Mouse (Mus musculus): Measurements from ENCODE around the gene Bik. TPM values are rescaled to one million over a fixed set of nuclear protein-coding genes. Genes with fewer than 3 reads are reported as not detected.
"Not testable (repeated sequence)": the region's sequence is repeated elsewhere in the genome, so short reads cannot be mapped to it uniquely, and the experiment has no call there.

Gene Bik
- not detected for total RNA-seq (2021)
- long read RNA-seq, experiment 1 = 0 reads
- long read RNA-seq, experiment 2 = 0 reads

DNA sequence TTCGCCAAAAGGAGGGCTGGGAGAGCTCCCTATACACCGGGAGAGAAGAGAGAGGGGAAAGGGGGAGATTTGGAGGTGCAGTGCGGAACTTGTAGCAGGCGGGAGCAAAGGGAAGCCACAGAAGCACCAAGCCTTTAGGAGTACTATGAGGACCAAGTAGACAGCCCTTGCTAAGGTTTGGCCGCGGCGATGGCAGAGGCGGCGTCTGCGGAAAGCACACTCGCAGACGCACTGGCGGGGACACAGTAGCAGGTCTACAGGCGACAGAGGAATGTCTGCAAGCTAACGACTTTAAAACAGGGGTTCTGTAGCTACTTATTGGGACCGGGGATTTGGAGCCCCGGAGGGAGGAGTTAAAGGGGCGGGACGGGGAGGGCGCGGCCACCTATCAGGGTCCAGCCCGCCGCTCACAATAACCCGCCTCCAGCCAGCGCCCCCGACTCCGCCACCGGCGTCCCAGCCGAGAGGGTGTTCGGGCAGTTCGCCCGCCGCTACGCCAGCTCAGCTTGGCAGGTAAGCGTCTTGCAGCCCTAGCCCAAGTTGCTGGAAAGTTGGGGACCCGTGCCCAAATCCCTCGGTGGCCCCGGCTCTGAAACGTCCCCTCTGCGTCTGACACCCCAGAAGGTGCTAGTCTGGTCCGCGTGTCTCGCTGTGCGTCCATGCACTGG, at the start of gene Bik:
TSS of gene Bik (plus strand) at position 439 of the 668 bp plus-strand sequence.
- DNase-seq (ENCODE audit: low spot score in 2 of 2) = no peak

GRCm38 (mm10) chr15:83478096-83478495, 48.6 kb upstream of the Bik start:
- DNase-seq (ENCODE audit: low spot score in 2 of 2) = no peak

DNA sequence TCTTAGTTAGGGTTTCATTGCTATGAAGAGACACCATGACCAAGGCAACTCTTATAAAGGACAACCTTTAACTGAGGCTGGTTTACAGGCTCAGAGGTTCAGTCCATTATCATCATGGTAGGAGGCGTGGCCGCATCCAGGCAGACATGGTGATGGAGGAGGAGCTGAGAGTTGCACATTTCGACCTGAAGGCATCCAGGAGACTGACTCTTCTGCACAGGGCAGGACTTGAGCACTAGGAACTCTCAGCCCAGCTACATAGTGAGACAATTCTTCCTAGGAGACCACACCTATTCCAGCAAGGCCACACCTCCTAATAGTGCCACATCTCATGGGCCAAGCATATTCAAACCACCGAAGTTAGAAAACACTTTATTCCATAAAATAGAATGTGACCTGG, 46.8 kb upstream of the Bik start:
- no peak for DNase-seq (ENCODE audit: low spot score in 2 of 2)

DNA sequence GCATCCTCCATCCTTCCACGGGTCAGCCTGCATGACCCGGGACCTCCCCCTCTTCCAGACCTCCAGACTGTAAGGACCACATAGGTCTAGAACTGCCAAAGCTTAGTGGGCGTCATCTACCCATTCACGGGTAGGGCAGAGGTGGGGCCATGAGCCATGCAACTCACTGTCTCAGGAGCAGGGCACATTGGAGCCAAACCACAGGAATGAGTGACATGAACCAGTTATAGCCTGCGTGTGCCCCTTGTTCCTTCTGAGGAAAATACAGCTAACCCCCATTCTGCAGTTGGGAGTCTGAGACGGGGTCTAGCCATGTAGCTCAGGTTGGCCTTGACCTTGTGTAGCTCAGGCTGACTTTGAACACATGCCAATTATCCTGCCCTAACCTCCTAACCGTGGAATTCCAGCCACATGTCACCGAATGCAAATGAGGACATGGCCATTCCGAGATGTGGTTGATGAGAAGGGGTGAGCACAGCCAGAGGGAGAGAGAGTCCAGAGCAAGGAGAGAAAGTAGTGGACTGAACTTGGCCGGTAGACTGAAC, 45.4 kb upstream of the Bik start:
- DNase-seq (ENCODE audit: low spot score in 2 of 2) = no peak

DNA sequence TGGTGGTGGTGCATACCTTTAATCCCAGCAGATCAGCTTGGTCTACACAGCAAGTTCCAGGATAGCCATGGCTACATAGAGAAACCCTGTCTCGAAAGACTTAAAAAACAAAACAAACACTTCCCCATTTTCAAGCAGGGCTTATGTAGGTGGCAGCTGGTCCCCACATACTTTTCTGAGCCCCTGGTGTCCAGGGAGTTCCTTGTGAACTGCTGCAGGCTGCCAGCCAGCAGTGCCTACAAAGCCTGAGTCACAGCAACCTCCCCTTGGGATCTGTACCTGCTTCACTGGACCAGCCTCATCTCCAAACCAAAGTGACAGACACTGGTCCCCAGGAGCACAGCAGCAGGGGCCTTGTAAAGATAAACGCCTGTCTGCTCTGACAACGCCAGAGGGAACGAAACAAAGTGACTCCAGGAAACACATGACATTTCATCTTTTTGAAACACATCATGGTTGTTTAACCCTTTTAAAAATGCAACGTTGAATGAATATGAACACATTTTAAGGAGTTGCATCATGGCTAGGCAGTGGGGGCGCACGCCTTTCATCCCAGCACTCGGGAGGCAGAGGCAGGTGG, 43.9 kb upstream of the Bik start:
- no peak for DNase-seq (ENCODE audit: low spot score in 2 of 2)

GRCm38 (mm10) chr15:83483482-83483881, 43.2 kb upstream of the Bik start:
- DNase-seq (ENCODE audit: low spot score in 2 of 2) = no peak

DNA sequence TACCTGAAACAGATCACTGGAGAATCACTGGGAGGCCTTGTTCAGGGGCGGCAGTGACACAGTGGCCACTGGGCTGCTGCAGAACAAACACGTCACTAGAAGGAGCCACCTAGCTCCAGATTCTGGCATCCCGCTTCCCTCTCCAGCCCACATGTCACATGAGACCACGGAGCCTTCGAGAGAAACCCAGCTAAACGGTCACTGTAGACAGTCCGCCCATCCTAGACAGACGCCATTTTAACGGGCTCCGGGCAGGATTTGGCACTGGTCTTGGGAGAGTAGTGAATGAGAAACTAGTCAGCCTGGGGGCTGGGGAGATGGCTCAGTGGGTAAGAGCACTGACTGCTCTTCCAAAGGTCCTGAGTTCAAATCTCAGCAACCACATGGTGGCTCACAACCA, 42.4 kb upstream of the Bik start:
- no peak for DNase-seq (ENCODE audit: low spot score in 2 of 2)

DNA sequence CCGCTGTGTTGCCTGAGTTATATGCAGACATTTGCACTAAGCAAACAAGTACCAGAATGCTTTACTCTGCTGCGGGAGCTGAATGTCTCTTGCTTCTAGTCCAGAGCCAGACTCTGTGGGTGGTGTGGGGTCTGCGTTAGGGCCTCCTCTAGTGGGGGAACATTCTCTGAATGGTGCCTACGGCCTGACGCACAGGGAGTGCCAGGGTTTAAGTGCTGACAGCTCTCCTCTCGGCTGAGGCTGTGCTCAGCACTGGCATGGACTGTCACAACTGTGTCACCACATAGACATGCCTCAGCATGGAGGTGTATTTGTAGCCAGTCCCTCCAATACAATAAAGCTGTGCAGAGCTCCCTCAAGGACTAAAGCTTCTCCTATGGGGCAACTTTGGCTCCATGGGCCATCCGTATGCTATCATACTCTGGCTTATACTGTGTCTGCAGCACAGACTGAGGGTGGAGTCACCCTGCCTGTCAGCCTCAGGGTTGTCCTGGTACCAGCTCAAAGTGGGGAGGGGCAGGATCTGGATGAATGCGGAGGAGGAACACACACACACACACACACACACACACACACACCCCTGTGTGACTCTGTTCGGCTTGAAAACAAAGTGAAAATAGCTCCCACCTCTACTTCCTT, 39.1 kb upstream of the Bik start:
- DNase-seq (ENCODE audit: low spot score in 2 of 2) = peak in 1 of 2 experiments; percentile 44

DNA sequence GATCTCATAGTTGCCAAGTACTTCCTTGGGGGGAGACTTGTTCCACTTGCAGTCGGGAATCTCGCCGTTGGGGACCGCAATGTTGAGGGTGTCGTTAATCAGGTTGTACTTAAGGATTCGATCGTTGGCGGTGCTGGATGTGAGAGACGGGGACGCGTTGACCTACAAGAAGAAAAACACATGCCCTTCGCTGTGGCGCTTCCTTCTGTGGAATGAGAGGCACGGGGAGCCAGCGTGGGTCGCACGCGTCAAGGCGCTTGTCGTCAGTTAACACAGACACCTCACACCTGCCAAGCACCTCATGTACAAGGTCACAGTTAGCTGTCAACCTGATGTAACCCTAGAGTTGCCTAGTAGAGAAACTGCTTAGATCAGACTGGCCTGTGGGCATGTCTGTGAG, 37.2 kb upstream of the Bik start:
- DNase-seq (ENCODE audit: low spot score in 2 of 2) = no peak

GRCm38 (mm10) chr15:83491891-83492290, 34.8 kb upstream of the Bik start:
- no peak for DNase-seq (ENCODE audit: low spot score in 2 of 2)

GRCm38 (mm10) chr15:83493856-83494571, 32.6 kb upstream of the Bik start:
- no peak for DNase-seq (ENCODE audit: low spot score in 2 of 2)

DNA sequence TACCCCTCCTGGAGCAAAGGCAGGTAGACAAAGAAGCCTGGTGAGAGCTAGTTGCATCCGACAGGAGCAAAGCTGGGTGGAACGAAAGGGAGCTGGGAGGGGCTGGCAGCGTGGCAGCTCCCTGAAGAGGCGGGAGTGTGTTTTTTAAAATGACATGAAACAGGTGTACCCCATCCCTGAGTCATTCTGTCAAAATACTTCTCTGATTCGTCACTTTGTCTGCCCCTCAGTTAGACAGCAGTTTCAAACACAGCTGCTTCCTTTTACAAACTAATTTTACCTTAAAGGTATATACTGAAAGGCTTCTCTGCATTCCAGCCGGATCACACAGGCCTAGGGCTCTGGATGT, 32.1 kb upstream of the Bik start:
- no peak for DNase-seq (ENCODE audit: low spot score in 2 of 2)

DNA sequence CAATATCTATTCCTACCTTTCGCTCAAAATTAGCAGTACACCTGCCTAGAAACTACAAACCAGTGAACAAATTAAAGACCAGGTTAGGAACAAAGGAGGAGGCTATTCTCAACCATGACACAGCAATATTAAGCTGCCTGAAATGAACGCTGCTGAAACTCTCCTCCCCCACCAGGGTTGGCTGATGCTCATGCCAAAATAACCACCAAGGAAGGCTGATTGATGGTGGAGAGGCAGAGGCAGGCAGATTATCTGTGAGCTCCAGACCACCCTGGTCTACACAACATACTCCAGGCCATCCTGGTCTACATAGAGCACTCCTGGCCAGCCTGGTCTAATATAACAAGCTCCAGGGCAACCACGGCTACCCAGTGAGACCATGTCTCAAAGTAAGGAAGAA, 31.5 kb upstream of the Bik start:
- DNase-seq (ENCODE audit: low spot score in 2 of 2) = no peak

DNA sequence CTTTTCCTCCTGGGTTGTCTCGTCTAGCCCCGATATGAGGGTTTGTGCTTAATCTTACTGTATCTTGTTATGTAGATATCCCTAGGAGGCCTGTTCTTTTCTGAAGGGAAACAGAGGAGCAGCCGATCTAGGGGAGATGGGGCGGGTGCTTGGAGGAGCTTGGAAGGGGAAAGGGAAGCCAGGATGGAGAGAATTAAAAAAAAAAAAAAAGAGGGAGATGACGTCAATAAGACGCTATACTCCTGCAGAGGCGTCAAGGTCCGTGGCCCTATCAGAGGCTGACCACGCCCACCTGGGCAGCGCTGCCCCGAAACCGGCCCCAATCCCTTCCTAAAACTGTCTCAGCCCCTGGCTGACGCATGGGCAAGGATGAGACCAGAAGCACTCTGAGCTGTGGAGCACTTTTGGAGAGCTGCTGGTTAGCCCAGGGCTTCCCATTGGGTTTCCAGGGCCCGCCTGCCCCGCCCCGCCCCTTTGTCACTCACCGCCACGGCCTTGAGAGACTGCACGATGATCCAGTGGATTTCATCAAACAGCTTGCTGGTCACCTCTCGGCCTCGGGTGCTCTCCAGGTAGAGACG, 30.8 kb upstream of the Bik start:
- DNase-seq (ENCODE audit: low spot score in 2 of 2) = no peak

DNA sequence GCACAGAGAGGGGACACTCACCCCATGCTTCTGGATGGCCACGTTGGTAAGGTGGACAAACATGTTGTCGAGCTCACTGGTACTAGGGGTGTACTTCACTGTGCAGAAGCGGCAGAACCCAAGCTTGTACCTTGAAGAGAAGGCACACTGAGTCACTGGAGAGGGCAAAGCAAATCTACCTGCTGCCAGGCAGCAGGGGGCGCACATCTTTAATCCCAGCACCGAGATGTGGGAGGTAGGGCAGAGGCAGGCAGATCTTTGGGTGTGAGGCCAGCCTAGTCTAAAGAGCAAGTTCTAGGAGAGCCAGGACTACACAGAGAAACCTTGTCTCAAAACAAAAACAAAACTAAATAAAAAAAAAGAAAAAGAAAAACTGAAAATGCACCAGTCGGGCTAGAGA, 29.4 kb upstream of the Bik start:
- no peak for DNase-seq (ENCODE audit: low spot score in 2 of 2)

- DNase-seq (ENCODE audit: low spot score in 2 of 2) = no peak
Observed at GRCm38 (mm10) chr15:83499211-83499755, 27.4 kb upstream of the Bik start.

- peak in 1 of 2 experiments; percentile 31 for DNase-seq (ENCODE audit: low spot score in 2 of 2)
Observed at GRCm38 (mm10) chr15:83500352-83500751, 26.3 kb upstream of the Bik start.

DNA sequence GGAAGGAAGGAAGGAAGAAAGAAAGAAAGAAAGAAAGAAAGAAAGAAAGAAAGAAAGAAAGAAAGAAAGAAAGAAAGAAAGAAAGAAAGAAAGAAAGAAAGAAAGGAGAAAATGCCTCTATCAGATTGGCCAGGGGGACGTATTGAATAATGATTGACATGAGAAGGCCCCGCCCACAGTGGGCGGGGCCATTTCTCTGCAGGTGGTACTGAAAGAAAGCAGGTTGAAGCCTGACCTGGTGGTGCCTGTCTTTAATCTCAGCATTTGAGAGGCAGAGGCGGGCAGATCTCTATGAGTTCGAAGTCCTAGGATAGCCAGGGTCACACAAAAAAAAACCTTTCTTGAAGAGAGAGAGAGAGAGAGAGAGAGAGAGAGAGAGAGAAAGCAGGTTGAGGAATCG, 25.2 kb upstream of the Bik start:
- DNase-seq (ENCODE audit: low spot score in 2 of 2) = not testable (repeated sequence)

- DNase-seq (ENCODE audit: low spot score in 2 of 2) = no peak
Observed at GRCm38 (mm10) chr15:83509950-83510804, 16.5 kb upstream of the Bik start.

DNA sequence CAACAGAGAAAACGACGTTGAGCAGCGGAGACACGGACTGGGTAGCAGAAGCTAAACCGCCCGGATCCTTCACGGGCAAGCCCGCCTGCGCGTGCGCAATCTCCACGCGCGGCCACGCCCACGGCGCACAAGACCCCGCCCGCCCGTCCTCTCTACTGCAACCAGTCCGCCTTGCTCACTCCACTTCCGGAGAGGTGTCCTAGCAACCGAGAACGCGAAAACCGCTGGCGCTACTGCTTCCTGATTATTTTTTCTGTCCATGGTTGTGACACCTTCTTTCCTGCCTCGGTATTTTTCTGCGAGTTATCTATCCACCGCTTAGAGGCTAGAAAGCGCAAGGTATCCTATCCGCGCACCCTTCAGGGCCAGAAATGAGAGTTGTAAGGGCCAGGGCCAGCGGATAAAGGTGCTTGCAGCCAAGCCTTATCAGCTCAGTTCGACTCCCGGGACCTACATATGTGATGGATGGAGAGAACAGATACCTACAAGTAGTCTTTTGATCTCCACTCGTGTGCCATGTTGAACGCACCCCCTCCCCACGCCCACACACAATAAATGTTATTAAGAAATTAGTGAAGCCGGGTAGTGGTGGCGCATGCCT, 15.8 kb upstream of the Bik start, which contains the start of gene Ttll1:
TSS of gene Ttll1 (minus strand) at position 89 of the 601 bp plus-strand sequence.
- peak; percentile 90 to 94 for DNase-seq (ENCODE audit: low spot score in 2 of 2)
